Mouse (Mus musculus) CD4-positive naive resting alpha-beta T cell, adult 76 days (primary cell): ENCODE measurements around the gene Slc13a2. TPM values are rescaled to one million over a fixed set of nuclear protein-coding genes. Genes with fewer than 3 reads are reported as not detected.

Source experiments
- total RNA-seq: library from RNA; stranded (reverse); gene quantifications from one replicate; pipeline ENCODE4 v1.2.4, GENCODE M21; 2023

Slc13a2 gene
- not detected for total RNA-seq

DNA sequence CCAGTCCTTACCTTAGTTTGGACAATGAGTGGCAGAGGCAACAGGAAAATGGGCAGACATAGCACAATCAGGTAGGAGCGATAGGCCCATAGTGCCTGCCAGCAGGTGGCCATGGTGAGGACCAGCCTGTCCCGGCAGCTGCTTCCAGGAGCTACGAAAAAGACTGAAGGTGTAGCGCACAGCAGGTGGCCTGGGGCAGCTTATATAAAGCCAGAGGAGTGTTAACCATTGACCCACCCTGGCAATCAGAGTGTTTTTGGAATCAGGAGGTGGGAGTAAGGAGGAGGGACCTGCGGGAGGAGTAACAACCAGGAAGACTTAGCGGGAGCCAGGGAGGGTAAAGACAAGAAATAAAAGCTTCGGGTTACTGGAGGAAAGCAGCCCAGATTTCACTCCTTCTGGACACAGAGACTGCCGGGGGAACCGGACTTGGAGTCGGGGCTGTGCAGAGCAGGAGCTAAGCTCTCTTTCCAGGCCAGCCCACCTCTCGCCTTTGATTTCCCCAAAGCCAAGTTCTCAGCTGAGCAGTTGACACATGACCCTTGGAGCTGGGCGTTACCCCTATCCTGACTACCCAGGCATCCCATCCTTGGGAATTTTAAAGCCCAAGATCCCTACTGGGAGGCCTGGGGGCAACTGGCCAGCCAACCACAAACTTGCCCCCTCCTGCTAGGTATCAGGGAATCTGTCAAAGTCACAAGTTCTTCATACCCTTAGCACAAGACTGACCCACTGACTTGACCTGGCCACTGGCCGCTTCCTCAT is at the start of gene Slc13a2:
Gene Slc13a2 (minus strand): TSS at position 163 of the 765 bp plus-strand sequence.

DNA sequence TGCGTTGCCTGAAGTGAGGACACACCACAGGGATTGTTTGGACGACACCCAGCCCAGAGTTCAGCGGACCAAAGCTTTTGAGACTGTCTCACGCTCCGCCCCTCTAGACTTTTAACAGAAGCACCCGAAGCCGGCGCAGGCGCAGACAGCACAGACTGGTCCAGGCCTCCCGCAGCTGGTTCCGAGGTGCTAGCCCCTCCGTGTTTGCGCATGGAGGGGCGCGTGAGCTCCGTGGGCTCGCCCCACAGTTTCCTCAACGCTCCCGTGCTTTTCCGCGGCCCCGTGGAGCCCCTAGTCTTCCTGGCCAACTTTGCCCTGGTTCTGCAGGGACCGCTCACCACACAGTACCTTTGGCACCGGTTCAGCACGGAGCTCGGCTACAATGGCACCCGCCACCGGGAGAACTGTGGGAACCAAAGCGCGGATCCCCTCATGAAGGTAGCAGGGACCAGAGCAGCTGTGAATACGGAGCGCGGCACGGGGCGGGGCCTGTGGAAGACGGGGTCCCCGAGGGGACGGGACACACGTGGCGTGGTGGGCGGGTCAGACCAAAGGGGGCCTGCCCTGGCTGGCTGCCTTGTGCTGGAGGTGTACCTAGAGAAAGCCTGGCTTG is 43.7 kb upstream of the Slc13a2 start, which contains the start of gene Slc46a1:
Gene Slc46a1 (plus strand): TSS at position 130 of the 613 bp plus-strand sequence.

DNA sequence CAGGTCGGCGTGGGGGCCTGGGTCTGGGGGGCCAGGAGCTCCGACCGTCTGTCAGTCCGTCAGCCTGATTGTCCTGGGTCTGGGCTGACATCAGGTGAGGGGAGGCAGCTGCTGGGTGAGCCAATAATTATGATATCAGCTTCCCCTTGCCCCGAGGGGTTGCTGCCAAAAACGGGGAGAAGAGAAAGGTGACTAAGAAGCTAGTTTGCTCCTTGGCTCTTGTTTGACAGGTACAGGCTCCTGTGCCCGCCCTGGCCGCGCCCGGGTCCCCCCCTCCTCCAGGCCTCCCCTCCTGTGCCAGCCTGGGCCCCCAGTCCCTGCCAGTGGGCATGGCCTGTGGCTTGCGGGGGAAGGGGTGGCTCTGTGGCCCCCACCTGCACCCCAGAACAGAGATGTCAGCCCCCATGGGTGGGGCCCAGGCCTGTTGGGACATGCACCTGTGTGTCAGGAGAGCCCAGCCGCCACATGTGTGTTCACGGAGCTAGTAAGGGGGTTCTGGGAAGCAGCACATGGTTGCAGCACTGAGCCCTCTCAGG is 35.4 kb downstream of the Slc13a2 start, which contains the start of gene Foxn1:
Gene Foxn1 (minus strand): TSS at position 51 of the 536 bp plus-strand sequence.

Other genes starting within 250 kb of the Slc13a2 start
- gene Nek8, start 245.5 kb downstream of the Slc13a2 start, total RNA-seq: 8.4 TPM
- gene Tlcd1, start 245.5 kb downstream of the Slc13a2 start, total RNA-seq: 6.9 TPM
- gene Rpl23a, start 238.6 kb downstream of the Slc13a2 start, total RNA-seq: 3,334 TPM
- gene Rab34, start 233.8 kb downstream of the Slc13a2 start, total RNA-seq: 3.3 TPM
- not detected for gene Proca1, start 228.8 kb downstream of the Slc13a2 start, total RNA-seq
- gene Sdf2, start 176.5 kb downstream of the Slc13a2 start, total RNA-seq: 40.3 TPM
- gene Supt6, start 176.2 kb downstream of the Slc13a2 start, total RNA-seq: 91.0 TPM
- 98.7 TPM for gene 2610507B11Rik, start 160.5 kb downstream of the Slc13a2 start, total RNA-seq
- gene BC030499, start 131.4 kb downstream of the Slc13a2 start, total RNA-seq: 0.35 TPM
- gene Spag5, start 120.7 kb downstream of the Slc13a2 start, total RNA-seq: 3.8 TPM
- 12.0 TPM for gene Aldoc, start 99.2 kb downstream of the Slc13a2 start, total RNA-seq
- 38.7 TPM for gene Pigs, start 93.8 kb downstream of the Slc13a2 start, total RNA-seq
- 13.8 TPM for gene Unc119, start 78.7 kb downstream of the Slc13a2 start, total RNA-seq
- not detected for gene Foxn1, start 35.7 kb downstream of the Slc13a2 start, total RNA-seq
- gene Slc46a1, start 43.5 kb upstream of the Slc13a2 start, total RNA-seq: 1.6 TPM
- 1.6 TPM for gene Sarm1, start 75.5 kb upstream of the Slc13a2 start, total RNA-seq
- gene Vtn, start 76.9 kb upstream of the Slc13a2 start, total RNA-seq: not detected
- not detected for gene Sebox, start 81.2 kb upstream of the Slc13a2 start, total RNA-seq
- 16.6 TPM for gene Tmem199, start 90.0 kb upstream of the Slc13a2 start, total RNA-seq
- 31.5 TPM for gene Poldip2, start 90.0 kb upstream of the Slc13a2 start, total RNA-seq
- 14.0 TPM for gene Tnfaip1, start 114.1 kb upstream of the Slc13a2 start, total RNA-seq
- 34.2 TPM for gene Ift20, start 114.1 kb upstream of the Slc13a2 start, total RNA-seq
- 7.1 TPM for gene Tmem97, start 128.6 kb upstream of the Slc13a2 start, total RNA-seq